Comparison of ENCODE assay signal across 8 mouse cellular contexts in the genomic region with DNA sequence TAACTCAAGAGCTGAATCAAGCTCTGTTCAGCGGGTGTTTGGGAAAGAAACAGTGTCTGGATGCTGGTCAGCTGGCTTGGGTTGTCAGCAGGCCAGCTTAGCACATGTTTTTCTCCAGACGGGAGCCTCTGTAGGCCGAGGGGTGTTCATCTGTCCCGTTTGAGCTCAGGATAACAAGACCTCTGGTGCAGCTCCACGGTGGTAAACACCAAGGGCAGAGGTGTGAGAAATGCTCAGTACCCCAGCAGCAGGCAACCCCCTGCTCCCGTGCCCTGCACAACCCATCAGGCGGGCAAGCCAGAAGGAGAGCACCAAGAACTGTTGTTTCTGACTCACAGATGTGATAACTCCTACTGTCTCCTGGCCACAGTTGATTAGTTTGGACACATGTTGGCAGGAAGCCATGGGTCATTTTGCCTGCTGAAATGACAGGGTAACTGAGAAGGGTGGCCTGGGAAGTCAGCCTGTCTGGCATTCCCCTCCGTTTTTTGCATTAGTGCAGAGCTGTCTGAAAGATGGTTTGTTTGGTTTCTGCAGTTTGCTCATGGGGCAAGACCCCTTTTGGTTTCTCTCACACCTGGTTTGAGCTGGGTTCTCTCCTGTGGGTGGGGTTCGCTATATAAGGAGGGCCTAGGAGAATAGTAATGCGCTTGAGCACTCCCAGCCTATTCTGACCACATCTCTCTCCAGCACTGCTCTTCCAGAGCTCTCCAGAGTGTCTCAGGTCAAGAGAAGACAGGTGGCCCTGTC. TPM values are rescaled to one million over a fixed set of nuclear protein-coding genes. Genes with fewer than 3 reads are reported as not detected.
DNase-seq lines count a peak whose midpoint lies in the region; ATAC-seq and TF ChIP-seq lines count a peak whose summit lies in the region.

No protein-coding gene starts in this region.

- no peaks in the 10 kb centered on the region for H3K36me3 ChIP-seq in hindbrain, embryonic 11.5 days (ENCODE audit: control insufficient read depth, insufficient read depth, low read length)
- H3K36me3 ChIP-seq in limb, embryonic 15.5 days: no peaks in the 10 kb centered on the region
- H3K36me3 ChIP-seq in midbrain, postnatal 0 days (ENCODE audit: insufficient read depth, low read length): 0 out of 2 replicates have a peak, but pooled peaks cover 5% of the 10 kb centered on the region
- no peaks in the 10 kb centered on the region for H3K36me3 ChIP-seq in thymus, adult 2 months (ENCODE audit: control insufficient read depth, insufficient read depth, low read length)

- 30% methylated on average over 10 of the region's 10 CpGs for WGBS in cerebellum, adult 2 months
- 61% methylated on average over 10 of the region's 10 CpGs for WGBS in hindbrain, embryonic 11.5 days
- WGBS in limb, embryonic 15.5 days: 27% methylated on average over 10 of the region's 10 CpGs
- WGBS in midbrain, postnatal 0 days: 47% methylated on average over 10 of the region's 10 CpGs
- 83% methylated on average over 10 of the region's 10 CpGs for WGBS in thymus, adult 2 months

- DNase-seq in NIH3T3 (ENCODE audit: low read depth): peak; percentile 73
- peak; percentile 48 to 53 for DNase-seq in cerebellum, adult 2 months
- DNase-seq in gastrocnemius, adult 18-20 months (ENCODE audit: low spot score): peak; percentile 71
- peak; percentile 14 for DNase-seq in hindbrain, embryonic 11.5 days (ENCODE audit: low spot score)
- DNase-seq in midbrain, postnatal 0 days (ENCODE audit: low spot score): peak; percentile 76
- DNase-seq in thymus, adult 2 months: no peak
- no peak for DNase-seq in thymus, postnatal 0 days (ENCODE audit: low spot score)

- H3K27ac ChIP-seq in cerebellum, adult 2 months (ENCODE audit: insufficient read depth, low read length): no peak overlapping the region
- peak overlapping the region; percentile 53; the same call in 1 of the 2 replicates for H3K27ac ChIP-seq in hindbrain, embryonic 11.5 days (ENCODE audit: low read depth, low read length)
- H3K27ac ChIP-seq in limb, embryonic 15.5 days: peak overlapping the region; percentile 69
- H3K27ac ChIP-seq in midbrain, postnatal 0 days (ENCODE audit: low read depth, low read length): no peak overlapping the region
- H3K27ac ChIP-seq in thymus, adult 2 months (ENCODE audit: control insufficient read depth, insufficient read depth, low read length): no peak overlapping the region

- peaks cover 17% of the 10 kb centered on the region for H3K4me1 ChIP-seq in cerebellum, adult 2 months (ENCODE audit: control insufficient read depth, insufficient read depth, low read length)
- H3K4me1 ChIP-seq in hindbrain, embryonic 11.5 days (replicated peaks; ENCODE audit: control insufficient read depth, insufficient read depth, low read length): no peaks in the 10 kb centered on the region
- peaks cover 44% of the 10 kb centered on the region for H3K4me1 ChIP-seq in limb, embryonic 15.5 days
- peaks cover 12% of the 10 kb centered on the region; the same call in 1 of the 2 replicates for H3K4me1 ChIP-seq in midbrain, postnatal 0 days (ENCODE audit: insufficient read depth, low read length)
- H3K4me1 ChIP-seq in thymus, adult 2 months (replicated peaks; ENCODE audit: control insufficient read depth, insufficient read depth, low read length): peaks cover 2% of the 10 kb centered on the region; the same call in 1 of the 2 replicates

- H3K4me2 ChIP-seq in hindbrain, embryonic 11.5 days (replicated peaks; ENCODE audit: low read depth, low read length): no peak overlapping the region
- H3K4me2 ChIP-seq in limb, embryonic 15.5 days: no peak overlapping the region
- no peak overlapping the region for H3K4me2 ChIP-seq in midbrain, postnatal 0 days (ENCODE audit: low read depth, low read length, poor library complexity, severe bottlenecking)

- H3K9me3 ChIP-seq in hindbrain, embryonic 11.5 days (ENCODE audit: control insufficient read depth, low read length): no peaks in the 10 kb centered on the region
- no peaks in the 10 kb centered on the region for H3K9me3 ChIP-seq in limb, embryonic 15.5 days
- H3K9me3 ChIP-seq in midbrain, postnatal 0 days (ENCODE audit: low read length): no peaks in the 10 kb centered on the region

- no peak overlapping the region for H3K9ac ChIP-seq in hindbrain, embryonic 11.5 days (ENCODE audit: low read depth, low read length)
- no peak overlapping the region for H3K9ac ChIP-seq in limb, embryonic 15.5 days
- H3K9ac ChIP-seq in midbrain, postnatal 0 days (replicated peaks; ENCODE audit: low read length, poor library complexity, severe bottlenecking): no peak overlapping the region; the same call in 1 of the 2 replicates

- H3K27me3 ChIP-seq in cerebellum, adult 2 months (ENCODE audit: control insufficient read depth, insufficient read depth, low read length): no peaks in the 10 kb centered on the region
- H3K27me3 ChIP-seq in hindbrain, embryonic 11.5 days (ENCODE audit: control insufficient read depth, insufficient read depth, low read length): no peaks in the 10 kb centered on the region
- H3K27me3 ChIP-seq in limb, embryonic 15.5 days: no peaks in the 10 kb centered on the region
- no peaks in the 10 kb centered on the region for H3K27me3 ChIP-seq in midbrain, postnatal 0 days (ENCODE audit: insufficient read depth, low read length)
- H3K27me3 ChIP-seq in thymus, adult 2 months (ENCODE audit: control insufficient read depth, insufficient read depth, low read length): no peaks in the 10 kb centered on the region

- no peak overlapping the region for H3K4me3 ChIP-seq in cerebellum, adult 2 months (replicated peaks; ENCODE audit: insufficient read depth, low read depth, low read length)
- H3K4me3 ChIP-seq in hindbrain, embryonic 11.5 days (ENCODE audit: low read depth, low read length): no peak overlapping the region
- H3K4me3 ChIP-seq in limb, embryonic 15.5 days: no peak overlapping the region
- H3K4me3 ChIP-seq in midbrain, postnatal 0 days (ENCODE audit: low read depth, low read length): no peak overlapping the region
- no peak overlapping the region for H3K4me3 ChIP-seq in thymus, adult 2 months (ENCODE audit: control insufficient read depth, insufficient read depth, low read length)

- no peak for ATAC-seq in hindbrain, embryonic 11.5 days (ENCODE audit: low FRiP score)
- peak; percentile 49; the same call in 1 of the 2 replicates for ATAC-seq in limb, embryonic 15.5 days (ENCODE audit: insufficient number of reproducible peaks, low FRiP score, low TSS enrichment, low read depth)
- no peak for ATAC-seq in midbrain, postnatal 0 days (ENCODE audit: low FRiP score)

- no peak for TF ChIP-seq POLR2A in cerebellum, adult 2 months (IDR thresholded peaks at IDR 0.05; ENCODE audit: borderline replicate concordance, insufficient read depth, low read length)
- TF ChIP-seq POLR2A in thymus, adult 2 months (IDR thresholded peaks at IDR 0.05; ENCODE audit: control insufficient read depth, extremely low read depth, insufficient read depth, low read length, poor library complexity): no peak

- no peak for TF ChIP-seq CTCF in cerebellum, adult 2 months (IDR thresholded peaks at IDR 0.05; ENCODE audit: borderline replicate concordance, insufficient read depth, low read depth, low read length)
- TF ChIP-seq CTCF in midbrain, postnatal 0 days (IDR thresholded peaks at IDR 0.05): no peak
- no peak for TF ChIP-seq CTCF in thymus, adult 2 months (IDR thresholded peaks at IDR 0.05; ENCODE audit: borderline replicate concordance, control insufficient read depth, extremely low read depth, insufficient read depth, low read length, poor library complexity)

RNA-seq across cellular contexts. Expression of gene Daam1, which starts 25.0 kb away (rescaled TPM):
- polyA plus RNA-seq in cerebellum, adult 2 months (2012; rRNA removed): 30.1 and 31.2 TPM in 2 replicates
- total RNA-seq in gastrocnemius, adult 18-20 months (2021): 10 to 100 TPM in 1 of 2 experiments, 1 to 10 TPM in 1; 9.5 to 11.7 TPM
- polyA plus RNA-seq in hindbrain, embryonic 11.5 days (2014; fragmentation: Nextera tagmentation; extraction: Ambion mirVana): 24.3 and 30.9 TPM in 2 replicates
- 8.3 and 10.5 TPM in 2 replicates for polyA plus RNA-seq in limb, embryonic 15.5 days (2015; fragmentation: Nextera tagmentation; extraction: Ambion mirVana)
- 86.0 and 94.4 TPM in 2 replicates for total RNA-seq in midbrain, postnatal 0 days (2014; rRNA removed)
- 25.8 and 27.3 TPM in 2 replicates for polyA plus RNA-seq in midbrain, postnatal 0 days (2015; fragmentation: Nextera tagmentation; extraction: Ambion mirVana)
- 2.8 and 3.4 TPM in 2 replicates for polyA plus RNA-seq in thymus, adult 2 months (2012; rRNA removed)
- 3.8 TPM in 2 replicates for polyA plus RNA-seq in thymus, postnatal 0 days (2015; fragmentation: Nextera tagmentation; extraction: Ambion mirVana)

Comparison
In these comparisons a context has a peak if more than half of its experiments do, and no peak if none do; other contexts are left out.
1. DNase-seq: peak in NIH3T3 (single experiment), cerebellum, adult 2 months (2 of 2), gastrocnemius, adult 18-20 months (single experiment), hindbrain, embryonic 11.5 days (single experiment) and midbrain, postnatal 0 days (single experiment); none in thymus, adult 2 months (single experiment) and thymus, postnatal 0 days (single experiment).
2. H3K27ac ChIP-seq: peak in hindbrain, embryonic 11.5 days (single experiment) and limb, embryonic 15.5 days (single experiment); none in cerebellum, adult 2 months (single experiment), midbrain, postnatal 0 days (single experiment) and thymus, adult 2 months (single experiment).